Mouse (Mus musculus) heart, postnatal 0 days (tissue): ENCODE results near the gene Gm10959. TPM values are rescaled to one million over a fixed set of nuclear protein-coding genes. Genes with fewer than 3 reads are reported as not detected.

Experiments
- ATAC-seq: fragments of 200-750 bp; cut with Nextera tagmentation; 2 replicates; pipeline ENCODE4 v1.8.0; 2017; ENCODE audit warnings: low read depth, moderate number of reproducible peaks, moderate library complexity; ENCODE audit not compliant: insufficient read depth
- DNase-seq: peaks from one replicate; pipeline ENCODE4 v3.0.0-alpha.2; 2016; ENCODE audit warnings: low spot score
- H3K27ac ChIP-seq: fragments of 300-500 bp; sonication (generic); 2 replicates; pipeline ENCODE4 v1.5.1; 2014; ENCODE audit warnings: low read depth, mild to moderate bottlenecking
- H3K27me3 ChIP-seq: fragments of 300-500 bp; sonication (generic); 2 replicates; pipeline ENCODE4 v1.6.1; 2014; ENCODE audit warnings: low read length, mixed read lengths; ENCODE audit not compliant: control insufficient read depth, insufficient read depth
- H3K36me3 ChIP-seq: fragments of 300-500 bp; sonication (generic); replicated peaks from 2 replicates; pipeline ENCODE4 v1.6.1; 2014; ENCODE audit warnings: low read length, mixed read lengths; ENCODE audit not compliant: control insufficient read depth, insufficient read depth
- H3K4me1 ChIP-seq: fragments of 300-500 bp; sonication (generic); 2 replicates; pipeline ENCODE4 v1.6.1; 2014; ENCODE audit warnings: antibody characterized with exemption; ENCODE audit not compliant: control insufficient read depth, insufficient read depth
- H3K4me2 ChIP-seq: fragments of 300-500 bp; sonication (generic); 2 replicates; pipeline ENCODE4 v1.6.1; 2014; ENCODE audit warnings: low read depth, mild to moderate bottlenecking, low read length, moderate library complexity
- H3K4me3 ChIP-seq: fragments of 300-500 bp; sonication (generic); 2 replicates; pipeline ENCODE4 v1.5.1; 2014; ENCODE audit warnings: low read depth, low read length
- H3K9ac ChIP-seq: fragments of 300-500 bp; sonication (generic); replicated peaks from 2 replicates; pipeline ENCODE4 v1.6.1; 2014; ENCODE audit warnings: low read depth, low read length, mixed read lengths
- H3K9me3 ChIP-seq: fragments of 300-500 bp; sonication (generic); replicated peaks from 2 replicates; pipeline ENCODE4 v1.6.1; 2016; ENCODE audit warnings: low read length; ENCODE audit not compliant: control insufficient read depth
- CTCF ChIP-seq: IDR thresholded peaks from 2 replicates; pipeline ENCODE4 v1.5.1; 2016; ENCODE audit warnings: antibody characterized with exemption, control low read depth, low read depth
- EP300 ChIP-seq: IDR thresholded peaks from 2 replicates; pipeline ENCODE4 v1.6.1; 2016; ENCODE audit warnings: antibody characterized with exemption, low read depth
- WGBS: fragments of 180-500 bp; shearing (Covaris S2); extraction: QIAGEN DNeasy Blood & Tissue Kit; methylation state at CpG from one replicate; pipeline ENCODE4 v1.1.7; 2014; 5-methylcytosine and 5-hydroxymethylcytosine counted together
- polyA plus RNA-seq: library from polyadenylated mRNA; unstranded; fragments of >200 nt; fragmentation: Nextera tagmentation; extraction: Ambion mirVana; gene quantifications from 2 replicates; pipeline ENCODE4 v1.2.1, GENCODE M21; 2015
- total RNA-seq: library from RNA; depleted of rRNA; stranded (reverse); fragments of >200 nt; gene quantifications from 2 replicates; pipeline ENCODE4 v1.2.3, GENCODE M21; 2014; ENCODE audit warnings: low replicate concordance

The Gm10959 gene
- total and polyA plus RNA-seq, 2 experiments from 2014 or later = not detected

GRCm38 (mm10) chr3:122932466-122932865, 13.3 kb upstream of the Gm10959 start:
- no peak overlapping the region for H3K4me2 ChIP-seq
- H3K4me3 ChIP-seq = no peak overlapping the region
- WGBS = 87% methylated on average over 1 of the region's 1 CpGs
- no peak for TF ChIP-seq EP300
- TF ChIP-seq CTCF = no peak
- no peaks in the 10 kb centered on the region for H3K27me3 ChIP-seq
- H3K9me3 ChIP-seq = no peaks in the 10 kb centered on the region
- H3K9ac ChIP-seq = no peak overlapping the region
- no peak overlapping the region for H3K27ac ChIP-seq
- no peak for DNase-seq
- no peaks in the 10 kb centered on the region for H3K36me3 ChIP-seq
- no peaks in the 10 kb centered on the region for H3K4me1 ChIP-seq
- no peak for ATAC-seq

- H3K27ac ChIP-seq = no peak overlapping the region
- no peak overlapping the region for H3K4me2 ChIP-seq
- no peak overlapping the region for H3K9ac ChIP-seq
- ATAC-seq (no peak), DNase-seq (no peak)
- WGBS = 89% methylated on average over 6 of the region's 6 CpGs
- TF ChIP-seq CTCF = no peak
- no peaks in the 10 kb centered on the region for H3K36me3 ChIP-seq
- H3K4me3 ChIP-seq = no peak overlapping the region
- no peaks in the 10 kb centered on the region for H3K9me3 ChIP-seq
- H3K4me1 ChIP-seq = no peaks in the 10 kb centered on the region
- H3K27me3 ChIP-seq = no peaks in the 10 kb centered on the region
Measured at GRCm38 (mm10) chr3:122929723-122930122, 10.6 kb upstream of the Gm10959 start.

DNA sequence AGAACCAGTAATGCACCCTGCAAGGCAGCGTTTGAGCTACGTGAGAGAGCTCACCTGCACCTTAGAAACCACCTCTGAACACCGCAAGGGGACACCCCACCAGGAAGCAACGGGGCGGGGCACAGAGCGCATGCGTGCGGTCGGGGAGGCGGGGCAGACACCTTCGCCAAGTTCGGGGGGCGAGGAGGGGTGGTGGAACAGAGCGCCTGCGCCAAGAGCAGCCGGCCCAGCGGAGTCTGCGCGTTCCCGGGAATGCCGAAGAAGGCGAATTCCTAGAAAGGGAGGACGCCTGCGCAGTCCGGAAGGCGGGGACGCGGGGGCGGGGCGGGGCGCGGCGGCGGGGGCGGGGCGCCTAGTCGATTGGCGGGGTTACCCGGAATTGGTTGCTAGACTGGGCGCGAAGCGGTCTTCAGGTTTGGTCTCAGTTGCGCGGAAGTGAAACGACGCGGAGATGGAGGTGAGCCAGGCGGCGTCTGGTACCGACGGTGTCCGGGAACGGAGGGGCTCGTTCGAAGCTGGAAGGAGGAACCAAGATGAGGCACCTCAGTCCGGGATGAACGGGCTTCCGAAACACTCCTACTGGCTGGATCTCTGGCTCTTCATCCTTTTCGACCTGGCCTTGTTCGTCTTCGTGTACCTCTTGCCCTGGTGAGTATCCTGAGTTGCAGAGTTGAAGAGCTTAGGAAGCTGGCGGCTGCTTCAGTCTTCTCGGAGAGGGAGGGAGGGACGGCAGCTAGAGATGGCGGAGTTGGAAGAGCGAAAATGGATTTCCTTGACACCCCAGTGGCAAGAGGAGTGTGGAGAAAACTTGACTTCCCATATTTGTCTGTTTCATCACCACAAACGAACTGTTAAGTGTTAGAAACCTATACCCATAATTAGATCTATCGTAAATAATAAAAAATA, 5.1 kb upstream of the Gm10959 start, which contains the start of gene 1810037I17Rik:
Gene 1810037I17Rik (plus strand): TSS at position 195 of the 906 bp plus-strand sequence.
- peak within 1 kb of the TSS; percentile 69 for H3K4me2 ChIP-seq
- no peaks in the 10 kb centered on the region for H3K27me3 ChIP-seq
- H3K4me1 ChIP-seq = no peaks in the 10 kb centered on the region
- H3K9me3 ChIP-seq = no peaks in the 10 kb centered on the region
- H3K4me3 ChIP-seq = peak within 1 kb of the TSS; percentile 73
- H3K36me3 ChIP-seq = no peaks in the 10 kb centered on the region
- WGBS = under 1% methylated on average over 68 of the region's 68 CpGs
- TF ChIP-seq CTCF (peak; percentile 31), EP300 (no peak)
- DNase-seq (peak; percentile 96), ATAC-seq (peak; percentile 99)
- peak within 1 kb of the TSS; percentile 71 for H3K9ac ChIP-seq
- H3K27ac ChIP-seq = peak within 1 kb of the TSS; percentile 87

DNA sequence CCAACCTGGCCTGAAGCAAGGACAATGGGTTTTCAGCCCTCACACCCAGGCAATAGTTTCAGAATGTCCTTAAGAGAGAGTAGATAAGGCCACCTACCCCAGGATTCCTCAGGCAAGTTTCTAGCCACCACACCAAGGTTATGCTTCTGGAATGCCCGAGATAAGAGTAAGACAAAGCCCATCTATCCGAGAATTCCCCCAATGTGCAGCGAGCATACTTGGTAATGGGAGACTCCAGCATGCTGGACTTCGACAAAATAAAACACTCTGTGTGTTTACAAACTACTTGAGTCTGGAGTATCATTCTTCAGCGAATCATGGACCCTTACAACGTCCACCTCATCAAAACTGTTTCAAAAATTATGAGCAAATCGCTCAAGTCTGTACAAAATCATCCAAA, 4.0 kb upstream of the Gm10959 start:
- DNase-seq (no peak), ATAC-seq (no peak)
- Histone ChIP-seq H3K27ac (no peak overlapping the region), H3K4me2 (peak overlapping the region; percentile 69), H3K36me3 (no peaks in the 10 kb centered on the region), H3K9ac (no peak overlapping the region), H3K4me3 (peak overlapping the region; percentile 73; the same call in 1 of the 2 replicates), H3K4me1 (no peaks in the 10 kb centered on the region), H3K9me3 (no peaks in the 10 kb centered on the region), H3K27me3 (no peaks in the 10 kb centered on the region)
- TF ChIP-seq EP300 (no peak), CTCF (no peak)
- 41% methylated on average over 7 of the region's 7 CpGs for WGBS

GRCm38 (mm10) chr3:122921676-122922527, 2.7 kb upstream of the Gm10959 start:
- TF ChIP-seq EP300 (no peak), CTCF (no peak)
- no peak overlapping the region for H3K4me2 ChIP-seq
- no peaks in the 10 kb centered on the region for H3K27me3 ChIP-seq
- ATAC-seq = no peak
- no peaks in the 10 kb centered on the region for H3K36me3 ChIP-seq
- no peak overlapping the region for H3K27ac ChIP-seq
- H3K4me3 ChIP-seq = no peak overlapping the region
- WGBS = 81% methylated on average over 8 of the region's 8 CpGs
- no peaks in the 10 kb centered on the region for H3K4me1 ChIP-seq
- DNase-seq = no peak
- no peaks in the 10 kb centered on the region for H3K9me3 ChIP-seq
- no peak overlapping the region for H3K9ac ChIP-seq
